Mouse (Mus musculus) hindbrain, embryonic 16.5 days (tissue): ENCODE measurements at regions not wholly inside any gene's neighbourhood (a gene's known extent, or its start where the extent isn't known, plus 50 kb on each side); places are given as distances from the start of the nearest gene placed in this dataset.

ENCODE experiments used
- ATAC-seq: fragments of 200-750 bp; cut with Nextera tagmentation; 2 replicates; pipeline ENCODE4 v1.8.0; 2017; ENCODE audit warnings: moderate TSS enrichment, moderate library complexity
- H3K27ac ChIP-seq: fragments of 300-500 bp; sonication (generic); 2 replicates; pipeline ENCODE4 v1.5.1; 2014; ENCODE audit warnings: low read depth, mild to moderate bottlenecking, control low read depth, low read length, moderate library complexity
- H3K27me3 ChIP-seq: fragments of 300-500 bp; sonication (generic); replicated peaks from 2 replicates; pipeline ENCODE4 v1.6.1; 2014; ENCODE audit warnings: low read length; ENCODE audit not compliant: control insufficient read depth, insufficient read depth
- H3K36me3 ChIP-seq: fragments of 300-500 bp; sonication (generic); 2 replicates; pipeline ENCODE4 v1.6.1; 2014; ENCODE audit warnings: mild to moderate bottlenecking, low read length, moderate library complexity, mixed read lengths; ENCODE audit not compliant: control insufficient read depth, insufficient read depth
- H3K4me1 ChIP-seq: fragments of 300-500 bp; sonication (generic); 2 replicates; pipeline ENCODE4 v1.6.1; 2014; ENCODE audit warnings: low read depth, low read length; ENCODE audit not compliant: control insufficient read depth, insufficient read depth
- H3K4me2 ChIP-seq: fragments of 300-500 bp; sonication (generic); 2 replicates; pipeline ENCODE4 v1.6.1; 2014; ENCODE audit warnings: mild to moderate bottlenecking, low read length, control low read depth, moderate library complexity
- H3K4me3 ChIP-seq: fragments of 300-500 bp; sonication (generic); 2 replicates; pipeline ENCODE4 v1.5.1; 2014; ENCODE audit warnings: mild to moderate bottlenecking, low read length, control low read depth, moderate library complexity
- H3K9ac ChIP-seq: fragments of 300-500 bp; sonication (generic); 2 replicates; pipeline ENCODE4 v1.6.1; 2014; ENCODE audit warnings: low read depth, mild to moderate bottlenecking, control low read depth, low read length, moderate library complexity
- H3K9me3 ChIP-seq: fragments of 300-500 bp; sonication (generic); 2 replicates; pipeline ENCODE4 v1.6.1; 2014; ENCODE audit warnings: mild to moderate bottlenecking, low read length, moderate library complexity; ENCODE audit not compliant: control insufficient read depth
- WGBS: fragments of 180-500 bp; shearing (Covaris S2); extraction: QIAGEN DNeasy Blood & Tissue Kit; methylation state at CpG from one replicate; pipeline ENCODE4 v1.1.7; 2014; 5-methylcytosine and 5-hydroxymethylcytosine counted together

DNA sequence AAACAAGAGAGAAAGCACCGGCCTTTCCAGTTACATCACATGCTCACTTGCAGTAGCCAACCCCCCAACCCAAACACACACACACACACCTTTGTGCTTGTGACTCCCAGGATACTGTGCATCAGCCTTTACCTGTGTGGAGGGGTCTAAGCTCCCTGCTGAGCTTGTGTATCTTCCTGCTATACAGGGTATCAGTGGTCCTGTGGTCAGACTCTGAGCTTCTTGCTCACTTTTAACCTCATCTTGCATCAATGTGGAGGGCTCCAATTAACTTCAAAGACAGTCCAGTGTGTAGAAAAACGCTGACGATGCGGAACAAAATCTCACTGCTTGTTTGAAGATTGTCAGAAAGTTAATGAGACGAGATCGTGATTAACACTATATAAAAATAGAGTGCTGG, 71.4 kb upstream of the Gypa start:
- Histone ChIP-seq H3K9ac (no peak overlapping the region), H3K4me2 (no peak overlapping the region), H3K36me3 (no peaks in the 10 kb centered on the region), H3K4me1 (no peaks in the 10 kb centered on the region), H3K9me3 (no peaks in the 10 kb centered on the region), H3K4me3 (no peak overlapping the region), H3K27ac (no peak overlapping the region), H3K27me3 (no peaks in the 10 kb centered on the region)
- no peak for ATAC-seq
- 84% methylated on average over 6 of the region's 6 CpGs for WGBS

DNA sequence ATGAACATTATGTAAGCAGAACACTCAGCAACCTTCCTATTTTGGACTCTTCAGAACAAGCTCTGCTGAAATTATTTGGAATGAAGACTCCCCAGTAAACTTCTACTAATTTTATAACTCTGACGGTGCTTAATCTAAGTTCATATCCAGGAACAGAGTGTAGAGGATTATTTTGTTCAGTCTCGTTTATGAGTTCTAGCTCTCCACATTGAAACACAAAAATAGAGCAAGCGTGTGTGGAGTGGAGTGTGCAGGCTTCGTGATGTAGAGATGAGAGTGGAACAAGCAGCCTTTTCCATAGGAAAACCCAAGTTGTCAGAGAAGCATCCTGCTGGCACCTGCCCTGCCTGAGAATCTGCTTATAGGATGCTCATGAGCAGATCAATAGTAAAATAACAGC, 77.5 kb upstream of the Gypa start:
- H3K4me2 ChIP-seq: no peak overlapping the region
- no peak overlapping the region for H3K4me3 ChIP-seq
- H3K9ac ChIP-seq: no peak overlapping the region
- no peaks in the 10 kb centered on the region for H3K9me3 ChIP-seq
- ATAC-seq: no peak
- WGBS: 89% methylated on average over 4 of the region's 4 CpGs
- no peak overlapping the region for H3K27ac ChIP-seq
- no peaks in the 10 kb centered on the region for H3K36me3 ChIP-seq
- no peaks in the 10 kb centered on the region for H3K4me1 ChIP-seq
- H3K27me3 ChIP-seq: no peaks in the 10 kb centered on the region

DNA sequence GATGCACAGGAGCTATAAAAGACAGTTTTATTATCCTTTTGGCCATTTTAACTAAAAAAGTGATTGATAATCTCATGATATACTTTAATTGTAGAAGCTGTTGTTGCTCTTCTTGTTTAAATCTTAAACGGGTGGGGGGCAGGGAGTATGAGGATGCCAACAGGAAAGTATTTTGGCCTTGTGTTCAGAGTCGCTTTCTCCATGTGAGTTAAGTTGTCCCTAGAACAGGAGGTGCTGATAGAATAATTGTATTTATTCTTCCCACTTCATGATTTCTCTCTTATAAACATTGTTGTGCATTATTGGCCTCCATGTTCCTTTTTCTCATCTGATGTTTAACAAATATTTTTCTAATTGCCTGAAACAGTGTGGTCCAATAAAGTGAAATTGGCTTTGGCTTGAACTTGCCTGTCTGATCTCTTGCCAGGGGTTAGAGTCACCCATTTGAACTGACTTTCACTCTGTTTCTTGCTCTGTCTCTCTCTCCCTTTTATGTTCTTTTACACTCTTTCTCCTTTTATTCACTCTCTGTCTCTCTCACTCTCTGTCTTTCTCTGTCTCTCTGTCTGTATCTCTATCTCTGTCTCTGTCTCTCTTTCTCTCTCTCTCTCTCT, 93.9 kb upstream of the Gypa start:
- no peak for ATAC-seq

DNA sequence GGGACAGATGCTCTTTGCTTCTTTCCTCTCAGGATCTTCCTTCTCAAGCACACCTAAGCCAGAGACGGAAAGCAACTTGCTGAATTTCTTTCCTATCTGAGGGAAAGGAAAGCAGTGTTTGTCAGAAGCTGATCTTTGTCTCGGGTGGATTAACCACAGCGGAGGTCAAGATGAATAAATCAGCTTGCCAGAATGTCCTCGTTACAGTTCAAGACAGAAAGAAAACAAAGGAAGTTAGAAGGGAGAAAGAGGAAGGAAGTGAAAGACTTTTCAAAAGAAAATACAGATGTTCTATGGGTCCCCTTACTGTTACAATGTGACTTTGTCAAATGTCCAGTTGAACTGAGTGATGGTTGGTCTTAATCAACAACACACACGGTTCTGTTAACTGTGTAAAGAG, 98.6 kb upstream of the Gypa start:
- H3K36me3 ChIP-seq: no peaks in the 10 kb centered on the region
- ATAC-seq: no peak
- no peak overlapping the region for H3K4me3 ChIP-seq
- no peaks in the 10 kb centered on the region for H3K27me3 ChIP-seq
- no peaks in the 10 kb centered on the region for H3K9me3 ChIP-seq
- no peak overlapping the region for H3K9ac ChIP-seq
- no peak overlapping the region for H3K4me2 ChIP-seq
- H3K4me1 ChIP-seq: no peaks in the 10 kb centered on the region
- no peak overlapping the region for H3K27ac ChIP-seq
- 58% methylated on average over 5 of the region's 5 CpGs for whole genome bisulfite sequencing

More for the DNA sequence above, 93.9 kb upstream of the Gypa start:
- Histone ChIP-seq H3K4me3 (no peak overlapping the region), H3K9me3 (no peaks in the 10 kb centered on the region), H3K4me1 (no peaks in the 10 kb centered on the region), H3K27ac (no peak overlapping the region), H3K4me2 (no peak overlapping the region), H3K36me3 (no peaks in the 10 kb centered on the region), H3K9ac (no peak overlapping the region), H3K27me3 (no peaks in the 10 kb centered on the region)
- 88% methylated on average over 2 of the region's 2 CpGs for WGBS

DNA sequence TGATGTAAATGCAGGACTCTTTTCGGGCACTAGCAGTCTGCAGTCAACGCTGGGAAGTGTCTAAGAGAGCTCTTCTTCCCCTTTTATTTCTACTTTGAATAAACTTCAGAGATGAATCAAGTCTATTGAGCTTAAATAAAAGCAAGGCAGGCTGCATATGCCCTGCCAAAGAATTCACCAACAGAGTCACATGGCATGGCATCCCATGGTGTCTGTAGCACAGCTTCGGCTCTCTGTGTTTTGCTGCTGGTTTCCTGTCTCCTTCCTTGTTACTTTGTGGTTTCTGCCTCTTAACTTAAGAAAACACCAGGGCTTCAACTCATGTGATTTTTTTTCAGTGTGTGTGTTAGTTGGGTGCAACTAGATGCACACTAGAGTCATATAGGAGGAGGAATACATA, 100.5 kb upstream of the Gypa start:
- H3K9ac ChIP-seq: no peak overlapping the region
- ATAC-seq: peak; percentile 52; the same call in 1 of the 2 replicates
- 51% methylated on average over 3 of the region's 3 CpGs for WGBS

DNA sequence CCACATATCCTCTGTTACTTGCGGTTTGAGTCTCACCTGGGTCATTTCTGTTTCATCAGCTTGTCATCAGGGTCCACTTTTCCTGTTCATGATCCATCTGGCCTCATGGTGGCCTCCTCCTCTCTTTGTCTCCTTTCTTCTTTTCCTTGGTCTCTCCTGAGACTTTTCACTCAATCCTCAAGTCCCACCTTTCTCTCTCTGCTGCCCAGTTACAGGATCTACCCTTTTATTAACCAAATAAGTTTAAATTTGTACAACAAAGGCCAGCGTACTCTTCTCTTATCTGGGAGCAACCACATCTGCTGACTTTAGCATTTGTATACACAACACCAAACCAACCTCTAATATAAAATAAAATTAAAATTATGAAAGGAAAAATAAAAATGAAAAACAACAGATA, 124.4 kb upstream of the Gypa start:
- H3K9ac ChIP-seq: no peak overlapping the region
- H3K36me3 ChIP-seq: no peaks in the 10 kb centered on the region
- H3K27me3 ChIP-seq: no peaks in the 10 kb centered on the region
- WGBS: 92% methylated on average over 2 of the region's 2 CpGs
- H3K4me3 ChIP-seq: no peak overlapping the region
- H3K4me1 ChIP-seq: no peaks in the 10 kb centered on the region
- H3K4me2 ChIP-seq: no peak overlapping the region
- no peak for ATAC-seq
- no peaks in the 10 kb centered on the region for H3K9me3 ChIP-seq
- H3K27ac ChIP-seq: no peak overlapping the region

More for the DNA sequence above, 100.5 kb upstream of the Gypa start:
- H3K27me3 ChIP-seq: no peaks in the 10 kb centered on the region
- H3K4me1 ChIP-seq: no peaks in the 10 kb centered on the region
- no peaks in the 10 kb centered on the region for H3K9me3 ChIP-seq
- H3K36me3 ChIP-seq: no peaks in the 10 kb centered on the region
- H3K27ac ChIP-seq: no peak overlapping the region
- no peak overlapping the region for H3K4me3 ChIP-seq
- H3K4me2 ChIP-seq: no peak overlapping the region

DNA sequence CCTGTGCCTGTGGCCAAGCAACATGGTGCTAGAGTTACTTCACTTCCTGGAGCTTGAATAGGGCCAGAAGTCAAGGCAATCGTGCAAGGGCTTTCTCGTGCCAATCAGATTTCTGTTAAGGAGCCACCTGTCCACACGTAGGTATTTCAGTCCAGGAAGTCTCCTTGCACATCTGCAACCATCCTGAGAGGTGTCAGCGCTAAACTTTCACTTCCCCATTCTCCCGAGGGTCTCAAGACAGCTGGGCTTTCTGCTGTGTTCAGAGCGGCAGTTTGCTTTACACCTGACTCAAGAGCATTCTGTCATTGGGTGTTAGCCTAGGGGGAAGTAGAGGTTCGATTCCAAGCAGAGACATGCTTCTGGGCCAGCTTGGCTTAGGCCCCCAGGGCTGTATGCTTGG, 129.5 kb upstream of the Gypa start:
- no peak for ATAC-seq
- H3K36me3 ChIP-seq: no peaks in the 10 kb centered on the region
- WGBS: 89% methylated on average over 7 of the region's 7 CpGs
- no peak overlapping the region for H3K27ac ChIP-seq
- no peaks in the 10 kb centered on the region for H3K9me3 ChIP-seq
- no peaks in the 10 kb centered on the region for H3K27me3 ChIP-seq
- no peak overlapping the region for H3K9ac ChIP-seq
- no peak overlapping the region for H3K4me2 ChIP-seq
- no peak overlapping the region for H3K4me3 ChIP-seq
- no peaks in the 10 kb centered on the region for H3K4me1 ChIP-seq

DNA sequence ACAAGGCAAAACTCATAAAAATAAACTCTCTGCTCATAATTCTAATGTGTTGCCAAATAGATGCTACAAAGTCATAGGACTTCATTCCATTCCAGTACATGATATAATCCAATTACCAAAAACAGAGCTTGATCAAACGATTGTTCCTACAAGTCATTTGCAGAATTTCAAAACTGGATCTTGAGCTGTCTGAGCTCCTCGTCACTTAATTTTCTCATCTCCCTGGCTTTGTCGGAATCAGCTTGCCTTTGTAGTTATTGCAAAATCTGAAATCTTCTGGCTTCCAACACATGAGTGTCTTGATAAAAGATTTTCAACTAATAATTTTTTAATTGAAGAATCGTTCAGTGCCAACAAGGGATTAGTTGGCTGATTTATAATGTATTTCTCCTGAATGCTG, 150.3 kb upstream of the Gypa start:
- no peaks in the 10 kb centered on the region for H3K27me3 ChIP-seq
- H3K9me3 ChIP-seq: no peaks in the 10 kb centered on the region
- H3K4me2 ChIP-seq: no peak overlapping the region
- no peak overlapping the region for H3K4me3 ChIP-seq
- H3K27ac ChIP-seq: no peak overlapping the region
- H3K9ac ChIP-seq: no peak overlapping the region
- no peaks in the 10 kb centered on the region for H3K36me3 ChIP-seq
- H3K4me1 ChIP-seq: no peaks in the 10 kb centered on the region
- no peak for ATAC-seq
- 85% methylated on average over 4 of the region's 4 CpGs for WGBS

DNA sequence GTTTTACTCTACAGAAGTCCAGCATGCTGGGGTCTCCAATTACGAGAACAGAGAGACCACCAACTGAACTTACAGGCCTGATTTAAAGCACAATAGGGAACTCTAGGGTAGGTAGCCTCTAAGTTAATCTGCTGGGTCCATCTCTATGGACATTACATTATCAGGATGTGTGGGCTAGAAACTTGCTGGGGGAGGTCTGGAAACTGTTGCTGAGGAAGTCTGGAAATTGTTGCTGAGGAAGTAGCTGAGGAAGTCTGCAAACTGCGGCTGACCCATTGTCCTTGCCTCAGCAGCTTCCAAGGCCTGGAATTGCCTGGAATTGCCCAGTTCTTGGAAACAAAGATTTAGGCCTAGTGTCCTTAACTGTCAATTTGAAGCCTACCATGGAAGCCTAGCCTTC, 155.7 kb upstream of the Gypa start:
- WGBS: 82% methylated on average over 2 of the region's 2 CpGs
- ATAC-seq: no peak
- Histone ChIP-seq H3K27ac (no peak overlapping the region), H3K4me3 (no peak overlapping the region), H3K9me3 (no peaks in the 10 kb centered on the region), H3K27me3 (no peaks in the 10 kb centered on the region), H3K4me1 (no peaks in the 10 kb centered on the region), H3K4me2 (no peak overlapping the region), H3K9ac (no peak overlapping the region), H3K36me3 (no peaks in the 10 kb centered on the region)

DNA sequence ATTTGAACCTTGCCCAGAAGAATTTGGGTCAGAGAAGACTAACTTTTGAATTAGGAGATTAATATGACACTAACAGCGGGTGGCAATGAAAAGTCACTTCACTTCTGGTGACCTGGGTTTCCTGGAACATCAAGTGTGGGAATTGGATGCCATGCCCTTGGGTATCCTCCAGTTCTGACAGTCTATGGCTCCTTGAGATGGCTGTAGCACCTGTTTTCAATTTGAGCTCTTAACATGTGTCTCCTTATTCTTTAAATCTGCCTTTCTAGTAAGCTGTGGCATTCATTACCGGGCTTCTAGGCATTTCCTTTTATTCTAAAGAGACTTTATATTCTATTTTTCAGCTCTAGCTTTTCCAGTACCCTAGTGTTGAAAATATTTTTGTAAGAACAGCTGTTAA, 164.9 kb upstream of the Gypa start:
- Histone ChIP-seq H3K4me1 (no peaks in the 10 kb centered on the region), H3K36me3 (no peaks in the 10 kb centered on the region), H3K9ac (no peak overlapping the region), H3K27me3 (no peaks in the 10 kb centered on the region), H3K4me2 (no peak overlapping the region), H3K4me3 (no peak overlapping the region), H3K9me3 (no peaks in the 10 kb centered on the region), H3K27ac (no peak overlapping the region)
- ATAC-seq: no peak
- WGBS: 84% methylated on average over 2 of the region's 2 CpGs
